Mouse (Mus musculus): ENCODE data around the gene Gm29427. TPM values are rescaled to one million over a fixed set of nuclear protein-coding genes. Genes with fewer than 3 reads are reported as not detected.
A peak's percentile ranks its signal among the peaks of the same experiment; 100 is the strongest.

Gene Gm29427
- polyA plus RNA-seq, 1 experiment from 2014 or later = not detected

DNA sequence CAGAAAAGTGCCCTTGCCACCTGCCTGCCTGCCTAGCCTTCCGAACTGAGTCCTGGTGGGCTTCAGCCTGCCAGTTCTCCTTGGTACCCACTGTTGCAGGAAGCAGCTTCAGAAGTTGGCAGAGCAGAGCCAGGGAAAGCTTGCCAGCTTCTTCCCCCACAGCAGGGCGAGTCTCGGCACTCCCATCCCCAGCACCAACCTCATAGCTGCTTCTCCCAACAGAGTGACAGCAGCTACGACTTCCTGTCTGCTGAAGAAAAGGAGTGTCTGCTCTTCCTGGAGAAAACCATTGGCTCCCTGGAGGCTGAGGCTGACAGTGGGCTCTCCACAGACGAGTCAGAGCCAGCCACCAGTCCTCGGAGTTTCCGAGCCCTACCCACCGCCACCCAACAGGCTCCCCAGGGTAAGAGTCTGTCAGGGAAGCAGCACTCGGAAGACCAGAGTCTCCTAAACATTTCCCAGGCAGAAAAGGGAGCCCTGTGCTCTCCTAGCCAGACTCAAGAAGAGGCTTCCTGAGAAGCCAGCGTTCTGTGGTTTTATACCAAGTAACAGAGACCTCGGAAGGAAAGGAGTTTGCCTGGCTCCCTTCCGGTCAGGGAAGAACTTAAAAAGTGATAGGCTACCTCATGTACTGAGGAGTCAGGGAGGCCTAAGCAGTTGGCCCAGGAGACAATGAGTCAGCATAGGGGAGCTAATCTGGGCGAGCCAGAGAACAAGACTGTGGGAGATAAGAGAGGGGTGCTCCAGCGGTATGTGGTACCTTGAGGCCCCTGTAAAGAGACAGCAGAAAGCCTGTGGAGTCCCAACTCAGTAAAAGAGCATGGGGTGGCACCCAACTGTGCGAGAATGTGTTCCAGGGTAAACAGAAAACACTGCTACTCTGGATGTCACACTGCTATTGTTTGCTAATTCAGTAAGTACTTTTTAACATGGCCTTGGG lies 25.5 kb upstream of the Gm29427 start:
- peaks cover 96% of the 10 kb centered on the region for H3K4me1 ChIP-seq (replicated peaks)
- peaks cover 33% of the 10 kb centered on the region for H3K36me3 ChIP-seq (replicated peaks)
- H3K9ac ChIP-seq = peak overlapping the region; percentile 79
- peak; percentile 98 for ATAC-seq (ENCODE audit: insufficient read depth)
- H3K9me3 ChIP-seq (replicated peaks) = no peaks in the 10 kb centered on the region
- H3K27ac ChIP-seq (replicated peaks) = peak overlapping the region; percentile 99
- H3K4me3 ChIP-seq (replicated peaks) = peak overlapping the region; percentile 60
- WGBS (ENCODE audit: insufficient replicate concordance) = 13% methylated on average over 15 of the region's 15 CpGs
- no peaks in the 10 kb centered on the region for H3K27me3 ChIP-seq
- peak overlapping the region; percentile 79 for H3K4me2 ChIP-seq

- H3K9me3 ChIP-seq (replicated peaks) = no peaks in the 10 kb centered on the region
- peaks cover 96% of the 10 kb centered on the region for H3K4me1 ChIP-seq (replicated peaks)
- H3K9ac ChIP-seq = peak overlapping the region; percentile 79
- ATAC-seq (ENCODE audit: insufficient read depth) = no peak
- peak overlapping the region; percentile 60 for H3K4me3 ChIP-seq (replicated peaks)
- peak overlapping the region; percentile 79 for H3K4me2 ChIP-seq
- H3K36me3 ChIP-seq (replicated peaks) = peaks cover 33% of the 10 kb centered on the region
- WGBS (ENCODE audit: insufficient replicate concordance) = 31% methylated on average over 4 of the region's 4 CpGs
- peak overlapping the region; percentile 99 for H3K27ac ChIP-seq (replicated peaks)
- H3K27me3 ChIP-seq = no peaks in the 10 kb centered on the region
Observed at GRCm38 (mm10) chr1:130740227-130740648, 24.6 kb upstream of the Gm29427 start.

DNA sequence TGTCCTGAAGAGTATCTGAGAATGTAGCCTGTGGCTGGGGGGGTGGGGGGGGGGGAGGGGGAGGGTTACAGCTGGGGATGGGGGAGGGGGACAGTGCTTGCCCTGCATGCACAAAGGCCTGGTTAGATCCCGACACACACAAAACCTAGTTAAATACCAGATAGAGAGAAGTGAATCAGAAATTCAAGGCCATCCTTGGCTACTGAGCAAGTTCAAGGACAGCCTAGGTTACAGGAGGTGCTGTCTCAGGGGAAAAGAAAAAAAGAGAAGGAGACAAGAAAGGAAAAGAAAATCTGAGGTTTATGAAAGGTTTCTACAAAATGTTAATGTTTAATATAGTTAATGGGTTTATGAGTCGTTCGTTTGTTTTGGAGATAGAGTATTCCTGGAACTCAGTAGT lies 24.0 kb upstream of the Gm29427 start:
- Histone ChIP-seq H3K36me3 (replicated peaks) (peaks cover 33% of the 10 kb centered on the region), H3K27me3 (no peaks in the 10 kb centered on the region), H3K4me3 (replicated peaks) (peak overlapping the region; percentile 60), H3K9me3 (replicated peaks) (no peaks in the 10 kb centered on the region), H3K4me2 (peak overlapping the region; percentile 79), H3K4me1 (replicated peaks) (peaks cover 96% of the 10 kb centered on the region), H3K9ac (peak overlapping the region; percentile 79; the same call in 1 of the 2 replicates), H3K27ac (replicated peaks) (peak overlapping the region; percentile 99)
- ATAC-seq (ENCODE audit: insufficient read depth) = no peak
- 27% methylated on average over 3 of the region's 3 CpGs for WGBS (ENCODE audit: insufficient replicate concordance)

DNA sequence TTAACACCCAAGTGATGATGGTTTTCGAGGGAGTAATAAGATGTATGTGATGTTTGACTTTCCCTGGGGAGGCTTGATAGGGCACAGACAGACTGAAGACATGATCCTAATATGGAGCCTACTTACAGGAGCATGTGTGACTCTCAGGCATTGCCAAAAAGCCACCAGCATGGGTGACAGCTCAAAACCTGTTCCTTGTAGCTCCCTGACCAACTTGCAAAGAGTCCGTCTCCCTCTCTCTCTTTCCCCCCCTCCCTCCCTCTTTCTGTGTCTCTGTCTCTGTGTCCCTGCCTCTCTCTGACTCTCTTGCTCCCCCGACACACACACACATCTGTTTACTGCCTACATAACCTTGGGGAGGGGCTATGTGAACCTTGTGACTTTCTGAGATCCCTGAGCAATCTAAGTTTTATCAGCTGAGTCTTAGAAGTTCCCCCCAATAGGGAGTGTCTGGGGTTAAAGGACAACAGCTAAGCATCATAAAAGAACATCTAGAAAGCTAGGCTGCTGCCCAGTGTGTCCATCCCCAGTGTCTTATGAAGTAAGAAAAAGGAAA lies 23.0 kb upstream of the Gm29427 start:
- Histone ChIP-seq H3K36me3 (replicated peaks) (peaks cover 31% of the 10 kb centered on the region), H3K27ac (replicated peaks) (peak overlapping the region; percentile 99), H3K4me1 (replicated peaks) (peaks cover 96% of the 10 kb centered on the region), H3K4me2 (peak overlapping the region; percentile 79), H3K4me3 (replicated peaks) (peak overlapping the region; percentile 60), H3K9me3 (replicated peaks) (no peaks in the 10 kb centered on the region), H3K27me3 (no peaks in the 10 kb centered on the region), H3K9ac (peak overlapping the region; percentile 19; the same call in 1 of the 2 replicates)
- WGBS (ENCODE audit: insufficient replicate concordance) = 61% methylated on average over 3 of the region's 3 CpGs
- ATAC-seq (ENCODE audit: insufficient read depth) = no peak

GRCm38 (mm10) chr1:130737916-130738315 lies 22.3 kb upstream of the Gm29427 start:
- ATAC-seq (ENCODE audit: insufficient read depth) = no peak
- no peaks in the 10 kb centered on the region for H3K27me3 ChIP-seq
- peaks cover 24% of the 10 kb centered on the region for H3K36me3 ChIP-seq (replicated peaks)
- H3K9ac ChIP-seq = no peak overlapping the region
- peaks cover 96% of the 10 kb centered on the region for H3K4me1 ChIP-seq (replicated peaks)
- peak overlapping the region; percentile 79 for H3K4me2 ChIP-seq
- WGBS (ENCODE audit: insufficient replicate concordance) = 88% methylated on average over 7 of the region's 7 CpGs
- H3K9me3 ChIP-seq (replicated peaks) = no peaks in the 10 kb centered on the region
- no peak overlapping the region for H3K4me3 ChIP-seq (replicated peaks)
- peak overlapping the region; percentile 99 for H3K27ac ChIP-seq (replicated peaks)

DNA sequence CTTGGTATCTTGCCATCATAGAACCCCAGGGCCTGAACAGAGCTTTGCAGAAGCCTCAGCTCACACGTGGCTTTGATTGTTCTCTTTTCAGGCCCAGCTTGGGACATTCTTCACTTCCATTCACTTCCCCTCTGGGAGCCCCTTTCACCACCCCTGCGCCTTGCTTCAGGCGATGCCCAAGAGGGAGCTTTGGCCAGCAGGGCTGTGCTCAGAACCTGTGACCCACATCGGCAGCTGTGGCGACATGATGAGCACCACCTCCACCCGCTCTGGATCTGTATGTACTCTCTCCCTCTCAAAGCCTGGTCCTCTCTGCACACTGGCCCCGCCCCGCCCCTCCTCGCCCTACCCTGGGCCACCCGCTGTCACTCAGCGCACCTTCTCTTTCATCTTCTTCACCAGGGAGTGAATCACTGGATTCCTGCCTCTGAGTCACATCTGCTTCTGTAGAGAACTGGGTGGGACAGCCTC lies 21.8 kb upstream of the Gm29427 start:
- WGBS (ENCODE audit: insufficient replicate concordance) = 53% methylated on average over 11 of the region's 11 CpGs
- no peak overlapping the region for H3K4me3 ChIP-seq (replicated peaks)

GRCm38 (mm10) chr1:130734852-130735251 lies 19.3 kb upstream of the Gm29427 start:
- peak overlapping the region; percentile 80 for H3K4me2 ChIP-seq
- H3K9ac ChIP-seq = 0 out of 2 replicates have a peak overlapping the region, but pooled peaks have one; percentile 10
- peaks cover 17% of the 10 kb centered on the region for H3K36me3 ChIP-seq (replicated peaks)
- H3K27ac ChIP-seq (replicated peaks) = peak overlapping the region; percentile 89; the same call in 1 of the 2 replicates
- peaks cover 96% of the 10 kb centered on the region for H3K4me1 ChIP-seq (replicated peaks)
- no peaks in the 10 kb centered on the region for H3K27me3 ChIP-seq
- 0 out of 2 replicates have a peak overlapping the region, but pooled peaks have one; percentile 64 for H3K4me3 ChIP-seq (replicated peaks)
- 82% methylated on average over 8 of the region's 8 CpGs for WGBS (ENCODE audit: insufficient replicate concordance)
- ATAC-seq (ENCODE audit: insufficient read depth) = no peak
- H3K9me3 ChIP-seq (replicated peaks) = no peaks in the 10 kb centered on the region

More for the DNA sequence above, 21.8 kb upstream of the Gm29427 start:
- H3K9ac ChIP-seq = no peak overlapping the region
- peaks cover 19% of the 10 kb centered on the region for H3K36me3 ChIP-seq (replicated peaks)
- ATAC-seq (ENCODE audit: insufficient read depth) = no peak
- H3K4me2 ChIP-seq = peak overlapping the region; percentile 79
- H3K27me3 ChIP-seq = no peaks in the 10 kb centered on the region
- H3K9me3 ChIP-seq (replicated peaks) = no peaks in the 10 kb centered on the region
- H3K4me1 ChIP-seq (replicated peaks) = peaks cover 96% of the 10 kb centered on the region
- H3K27ac ChIP-seq (replicated peaks) = peak overlapping the region; percentile 99

GRCm38 (mm10) chr1:130734452-130734851 lies 18.9 kb upstream of the Gm29427 start:
- no peak for ATAC-seq (ENCODE audit: insufficient read depth)
- Histone ChIP-seq H3K36me3 (replicated peaks) (peaks cover 17% of the 10 kb centered on the region), H3K4me2 (peak overlapping the region; percentile 80), H3K27ac (replicated peaks) (peak overlapping the region; percentile 89), H3K4me3 (replicated peaks) (peak overlapping the region; percentile 64), H3K9ac (0 out of 2 replicates have a peak overlapping the region, but pooled peaks have one; percentile 10), H3K9me3 (replicated peaks) (no peaks in the 10 kb centered on the region), H3K27me3 (no peaks in the 10 kb centered on the region), H3K4me1 (replicated peaks) (peaks cover 96% of the 10 kb centered on the region)
- WGBS (ENCODE audit: insufficient replicate concordance) = 72% methylated on average over 5 of the region's 5 CpGs

DNA sequence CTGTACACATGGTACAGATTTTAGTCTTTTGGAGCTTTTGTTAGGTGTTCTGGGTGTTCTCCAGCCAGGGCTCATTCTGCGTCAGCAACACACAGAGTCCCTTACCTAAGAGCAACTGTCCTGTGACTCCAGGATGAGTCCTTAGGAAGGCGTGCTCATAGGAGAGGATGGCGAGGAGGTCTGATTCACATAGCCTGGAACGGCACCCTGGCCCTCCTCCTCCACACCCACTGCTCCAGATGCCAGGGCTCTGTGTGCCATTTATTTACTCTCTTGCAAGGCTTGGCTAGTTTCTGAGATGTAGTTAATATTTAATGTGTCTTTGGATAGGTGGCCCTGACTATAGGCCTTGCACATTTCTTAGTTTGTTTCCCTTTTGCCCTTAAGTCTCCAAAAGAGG lies 18.1 kb upstream of the Gm29427 start:
- Histone ChIP-seq H3K36me3 (replicated peaks) (peaks cover 15% of the 10 kb centered on the region), H3K4me1 (replicated peaks) (peaks cover 90% of the 10 kb centered on the region), H3K4me2 (peak overlapping the region; percentile 80), H3K4me3 (replicated peaks) (peak overlapping the region; percentile 64), H3K27me3 (no peaks in the 10 kb centered on the region), H3K9ac (peak overlapping the region; percentile 49), H3K27ac (replicated peaks) (peak overlapping the region; percentile 89), H3K9me3 (replicated peaks) (no peaks in the 10 kb centered on the region)
- no peak for ATAC-seq (ENCODE audit: insufficient read depth)
- 66% methylated on average over 4 of the region's 4 CpGs for WGBS (ENCODE audit: insufficient replicate concordance)

DNA sequence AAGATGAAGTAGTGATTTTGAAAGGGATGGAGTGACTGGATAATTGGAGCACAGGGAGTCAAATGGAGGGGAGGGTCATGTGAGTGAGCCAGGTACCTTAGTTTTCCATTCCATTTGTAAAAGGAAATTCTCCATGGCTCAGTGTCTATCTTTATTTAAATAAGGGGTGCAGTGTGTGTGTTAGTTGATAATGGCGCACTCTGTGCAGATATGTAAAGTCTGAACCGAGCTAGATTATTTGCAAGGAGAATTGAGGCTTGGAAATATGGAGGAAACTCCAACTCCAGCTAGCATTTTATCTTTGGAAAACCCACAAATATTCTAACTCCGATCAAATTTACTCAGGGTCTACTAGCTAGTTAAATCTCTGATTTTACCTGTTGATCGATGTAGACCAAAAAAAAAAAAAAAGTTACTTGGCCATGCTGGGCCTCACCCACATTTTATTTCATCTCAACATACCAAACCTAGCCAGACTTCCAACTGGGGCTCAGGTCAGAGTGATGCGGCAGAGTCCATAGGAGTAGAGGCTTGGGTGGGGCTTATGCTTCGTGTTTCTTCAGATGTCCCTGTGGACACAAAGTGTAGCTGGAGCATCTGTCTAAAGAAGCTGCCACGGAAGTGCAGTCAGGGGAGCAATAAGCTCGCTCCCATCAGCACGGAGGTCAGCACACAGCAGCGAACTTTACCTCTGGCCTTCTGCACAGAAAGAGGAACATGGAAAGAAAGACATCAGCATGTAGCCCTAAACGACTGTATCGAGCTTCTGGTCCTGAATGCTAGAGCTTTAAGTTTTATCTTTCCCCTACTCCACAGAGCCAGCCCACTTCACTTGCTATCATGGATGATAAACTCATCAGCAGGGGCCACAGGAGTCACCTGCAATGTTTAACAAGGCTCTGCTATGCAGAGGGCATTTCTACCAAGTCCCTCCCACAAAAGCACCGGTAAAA lies 17.4 kb upstream of the Gm29427 start:
- H3K9me3 ChIP-seq (replicated peaks) = no peaks in the 10 kb centered on the region
- peaks cover 8% of the 10 kb centered on the region for H3K36me3 ChIP-seq (replicated peaks)
- H3K9ac ChIP-seq = peak overlapping the region; percentile 49
- ATAC-seq (ENCODE audit: insufficient read depth) = peak; percentile 37
- H3K4me1 ChIP-seq (replicated peaks) = peaks cover 83% of the 10 kb centered on the region
- H3K4me3 ChIP-seq (replicated peaks) = peak overlapping the region; percentile 64
- H3K27me3 ChIP-seq = no peaks in the 10 kb centered on the region
- peak overlapping the region; percentile 89 for H3K27ac ChIP-seq (replicated peaks)
- peak overlapping the region; percentile 80 for H3K4me2 ChIP-seq
- 30% methylated on average over 13 of the region's 13 CpGs for WGBS (ENCODE audit: insufficient replicate concordance)
